Mouse (Mus musculus): ENCODE data around the gene Zfp787.

Zfp787 gene

GRCm38 (mm10) chr7:6155901-6156411, at the start of gene Zfp787:
Gene Zfp787 (minus strand): TSS chr7:6155997.
- in situ Hi-C loops (cut with MseI, MboI) = no loop called here

GRCm38 (mm10) chr7:6204200-6204599, 48.4 kb upstream of the Zfp787 start:
- in situ Hi-C loops (cut with MseI, MboI) = no loop called here

- in situ Hi-C loops (cut with MseI, MboI) = no loop called here
Measured at GRCm38 (mm10) chr7:6196790-6197189, 41.0 kb upstream of the Zfp787 start, which contains the start of gene Galp. Gene Galp (plus strand): TSS chr7:6197090.

GRCm38 (mm10) chr7:6195777-6196176, 40.0 kb upstream of the Zfp787 start:
- in situ Hi-C loops (cut with MseI, MboI) = no loop called here

- in situ Hi-C loops (cut with MseI, MboI) = loop anchor here in 1 of 2 experiments (5.0 kb wide), 1 partner anchor 67 kb away; no protein-coding TSS in a partner anchor
Measured at GRCm38 (mm10) chr7:6194129-6194528, 38.3 kb upstream of the Zfp787 start.

- in situ Hi-C loops (cut with MseI, MboI) = loop anchor here in 1 of 2 experiments (5.0 kb wide), 1 partner anchor 64 kb away; no protein-coding TSS in a partner anchor
Measured at GRCm38 (mm10) chr7:6191376-6191775, 35.6 kb upstream of the Zfp787 start.

- in situ Hi-C loops (cut with MseI, MboI) = no loop called here
Measured at GRCm38 (mm10) chr7:6189542-6189941, 33.7 kb upstream of the Zfp787 start.

- in situ Hi-C loops (cut with MseI, MboI) = no loop called here
Measured at GRCm38 (mm10) chr7:6186756-6187155, 31.0 kb upstream of the Zfp787 start.

GRCm38 (mm10) chr7:6186176-6186575, 30.4 kb upstream of the Zfp787 start:
- in situ Hi-C loops (cut with MseI, MboI) = no loop called here

- in situ Hi-C loops (cut with MseI, MboI) = no loop called here
Measured at GRCm38 (mm10) chr7:6185391-6185790, 29.6 kb upstream of the Zfp787 start.

- in situ Hi-C loops (cut with MseI, MboI) = loop anchor here in 1 of 2 experiments (5.0 kb wide), 1 partner anchor 57 kb away; no protein-coding TSS in a partner anchor
Measured at GRCm38 (mm10) chr7:6184521-6184920, 28.7 kb upstream of the Zfp787 start.

- in situ Hi-C loops (cut with MseI, MboI) = loop anchor here in 1 of 2 experiments (5.0 kb wide), 1 partner anchor 57 kb away; no protein-coding TSS in a partner anchor
Measured at GRCm38 (mm10) chr7:6183802-6184201, 28.0 kb upstream of the Zfp787 start.

- in situ Hi-C loops (cut with MseI, MboI) = loop anchor here in 1 of 2 experiments (5.0 kb wide), 1 partner anchor 56 kb away; no protein-coding TSS in a partner anchor
Measured at GRCm38 (mm10) chr7:6182882-6183281, 27.1 kb upstream of the Zfp787 start.

- in situ Hi-C loops (cut with MseI, MboI) = loop anchor here in 1 of 2 experiments (10.0 kb wide), 1 partner anchor 54 kb away; no protein-coding TSS in a partner anchor
Measured at GRCm38 (mm10) chr7:6179013-6179412, 23.2 kb upstream of the Zfp787 start.

GRCm38 (mm10) chr7:6174365-6174987, 18.7 kb upstream of the Zfp787 start:
- in situ Hi-C loops (cut with MseI, MboI) = loop anchor here in 1 of 2 experiments (10.0 kb wide), 1 partner anchor 50 kb away; no protein-coding TSS in a partner anchor

GRCm38 (mm10) chr7:6173872-6174271, 18.1 kb upstream of the Zfp787 start:
- in situ Hi-C loops (cut with MseI, MboI) = loop anchor here in 1 of 2 experiments (10.0 kb wide), 1 partner anchor 49 kb away; no protein-coding TSS in a partner anchor

- in situ Hi-C loops (cut with MseI, MboI) = loop anchor here in 1 of 2 experiments (10.0 kb wide), 1 partner anchor 48 kb away; no protein-coding TSS in a partner anchor
Measured at GRCm38 (mm10) chr7:6172674-6173244, 17.0 kb upstream of the Zfp787 start.

- in situ Hi-C loops (cut with MseI, MboI) = loop anchor here in 1 of 2 experiments (10.0 kb wide), 1 partner anchor 47 kb away; no protein-coding TSS in a partner anchor
Measured at GRCm38 (mm10) chr7:6172006-6172649, 16.3 kb upstream of the Zfp787 start, which contains the start of gene Zfp444. Gene Zfp444 (plus strand): TSS chr7:6172226.

GRCm38 (mm10) chr7:6171444-6172005, 15.7 kb upstream of the Zfp787 start:
- in situ Hi-C loops (cut with MseI, MboI) = loop anchor here in 1 of 2 experiments (10.0 kb wide), 1 partner anchor 47 kb away; no protein-coding TSS in a partner anchor

- in situ Hi-C loops (cut with MseI, MboI) = loop anchor here in 1 of 2 experiments (10.0 kb wide), 1 partner anchor 46 kb away; no protein-coding TSS in a partner anchor
Measured at GRCm38 (mm10) chr7:6170871-6171270, 15.1 kb upstream of the Zfp787 start.

- in situ Hi-C loops (cut with MseI, MboI) = loop anchor here in 1 of 2 experiments (10.0 kb wide), 1 partner anchor 46 kb away; no protein-coding TSS in a partner anchor
Measured at GRCm38 (mm10) chr7:6170391-6170790, 14.6 kb upstream of the Zfp787 start.

Data from mouse trophoblast stem cell (cell line).